Mouse (Mus musculus) cortical plate, adult 2 months (tissue): ENCODE measurements around the gene Sgip1.

Experiments used
- CTCF ChIP-seq: fragments of 200-500 bp; IDR thresholded peaks from 2 replicates; pipeline ENCODE4 v1.5.1; 2011; ENCODE audit warnings: mild to moderate bottlenecking, control low read depth, low read length; ENCODE audit not compliant: insufficient read depth; ENCODE audit errors: extremely low read depth
- POLR2A ChIP-seq: fragments of 200-500 bp; IDR thresholded peaks from 2 replicates; pipeline ENCODE4 v1.6.1; 2011; ENCODE audit warnings: mild to moderate bottlenecking, low read length, control low read depth; ENCODE audit not compliant: insufficient read depth; ENCODE audit errors: extremely low read depth

GRCm38 (mm10) chr4:102785158-102785557, 44.1 kb downstream of the Sgip1 start:
- TF ChIP-seq CTCF (no peak), POLR2A (no peak)
